Mouse (Mus musculus) fat pad, adult 2 months (tissue): ENCODE results near the gene Syf2.
"Not testable (repeated sequence)": the region's sequence is repeated elsewhere in the genome, so short reads cannot be mapped to it uniquely, and the experiment has no call there.

Source experiments
- DNase-seq: peaks from one replicate; pipeline ENCODE4 v3.0.0-alpha.2; 2011; ENCODE audit warnings: low read depth, low spot score; ENCODE audit errors: extremely low read depth

Gene Syf2

GRCm38 (mm10) chr4:134930684-134931481 lies at the start of gene Syf2:
TSS of gene Syf2 (plus strand) at chr4:134930898.
- no peak for DNase-seq

- no peak for DNase-seq
Observed at GRCm38 (mm10) chr4:134883266-134883665, 47.4 kb upstream of the Syf2 start.

GRCm38 (mm10) chr4:134883808-134884207 lies 46.9 kb upstream of the Syf2 start:
- DNase-seq = no peak

- no peak for DNase-seq
Observed at GRCm38 (mm10) chr4:134884364-134884763, 46.3 kb upstream of the Syf2 start.

GRCm38 (mm10) chr4:134892096-134892495 lies 38.6 kb upstream of the Syf2 start:
- DNase-seq = no peak

- no peak for DNase-seq
Observed at GRCm38 (mm10) chr4:134897256-134897655, 33.4 kb upstream of the Syf2 start.

- DNase-seq = no peak
Observed at GRCm38 (mm10) chr4:134901126-134901525, 29.6 kb upstream of the Syf2 start.

GRCm38 (mm10) chr4:134903046-134903445 lies 27.7 kb upstream of the Syf2 start:
- DNase-seq = no peak

GRCm38 (mm10) chr4:134911406-134911805 lies 19.3 kb upstream of the Syf2 start:
- DNase-seq = not testable (repeated sequence)

- no peak for DNase-seq
Observed at GRCm38 (mm10) chr4:134913413-134913812, 17.3 kb upstream of the Syf2 start.

GRCm38 (mm10) chr4:134914122-134914863 lies 16.4 kb upstream of the Syf2 start:
- no peak for DNase-seq

- no peak for DNase-seq
Observed at GRCm38 (mm10) chr4:134914864-134915209, 15.9 kb upstream of the Syf2 start, which contains the start of gene Tmem50a. TSS of gene Tmem50a (minus strand) at chr4:134915024.

GRCm38 (mm10) chr4:134915223-134916050 lies 15.3 kb upstream of the Syf2 start:
- peak; percentile 66 for DNase-seq

GRCm38 (mm10) chr4:134917194-134917593 lies 13.5 kb upstream of the Syf2 start:
- no peak for DNase-seq

- no peak for DNase-seq
Observed at GRCm38 (mm10) chr4:134918381-134918780, 12.3 kb upstream of the Syf2 start.

- DNase-seq = no peak
Observed at GRCm38 (mm10) chr4:134919733-134920540, 10.8 kb upstream of the Syf2 start.

- no peak for DNase-seq
Observed at GRCm38 (mm10) chr4:134920631-134921030, 10.1 kb upstream of the Syf2 start.

GRCm38 (mm10) chr4:134921703-134922102 lies 9.0 kb upstream of the Syf2 start:
- DNase-seq = no peak

- no peak for DNase-seq
Observed at GRCm38 (mm10) chr4:134922111-134922924, 8.4 kb upstream of the Syf2 start.

GRCm38 (mm10) chr4:134922925-134923244 lies 7.8 kb upstream of the Syf2 start:
- DNase-seq = no peak
